Mouse (Mus musculus) heart, embryonic 15.5 days (tissue): ENCODE measurements around the gene C1qc. TPM values are rescaled to one million over a fixed set of nuclear protein-coding genes. Genes with fewer than 3 reads are reported as not detected.

Experiments
- ATAC-seq: fragments of 200-750 bp; cut with Nextera tagmentation; replicated peaks from 2 replicates; pipeline ENCODE4 v1.8.0; 2017; ENCODE audit warnings: low read depth, moderate TSS enrichment; ENCODE audit not compliant: insufficient number of reproducible peaks, insufficient read depth, low FRiP score
- H3K27ac ChIP-seq: fragments of 300-500 bp; sonication (generic); 2 replicates; pipeline ENCODE4 v1.5.1; 2015; ENCODE audit warnings: mild to moderate bottlenecking, inconsistent platforms
- H3K27me3 ChIP-seq: fragments of 300-500 bp; sonication (generic); 2 replicates; pipeline ENCODE4 v1.6.1; 2015; ENCODE audit warnings: inconsistent platforms
- H3K36me3 ChIP-seq: fragments of 300-500 bp; sonication (generic); 2 replicates; pipeline ENCODE4 v1.6.1; 2015; ENCODE audit warnings: mild to moderate bottlenecking, inconsistent platforms
- H3K4me1 ChIP-seq: fragments of 300-500 bp; sonication (generic); replicated peaks from 2 replicates; pipeline ENCODE4 v1.6.1; 2015; ENCODE audit warnings: inconsistent platforms
- H3K4me2 ChIP-seq: fragments of 300-500 bp; sonication (generic); 2 replicates; pipeline ENCODE4 v1.6.1; 2015; ENCODE audit warnings: inconsistent platforms, mild to moderate bottlenecking, moderate library complexity
- H3K4me3 ChIP-seq: fragments of 300-500 bp; sonication (generic); 2 replicates; pipeline ENCODE4 v1.5.1; 2015; ENCODE audit warnings: mild to moderate bottlenecking, inconsistent platforms
- H3K9ac ChIP-seq: fragments of 300-500 bp; sonication (generic); 2 replicates; pipeline ENCODE4 v1.6.1; 2015; ENCODE audit warnings: mild to moderate bottlenecking, inconsistent platforms
- H3K9me3 ChIP-seq: fragments of 300-500 bp; sonication (generic); replicated peaks from 2 replicates; pipeline ENCODE4 v1.6.1; 2016; ENCODE audit warnings: inconsistent platforms
- WGBS: fragments of 180-500 bp; shearing (Covaris S2); methylation state at CpG from one replicate; pipeline ENCODE4 v1.1.7; 2015; ENCODE audit warnings: mixed read lengths; 5-methylcytosine and 5-hydroxymethylcytosine counted together
- polyA plus RNA-seq: library from polyadenylated mRNA; unstranded; fragments of >200 nt; fragmentation: Nextera tagmentation; extraction: Ambion mirVana; gene quantifications from 2 replicates; pipeline ENCODE4 v1.2.1, GENCODE M21; 2015

The C1qc gene
- polyA plus RNA-seq, 1 experiment from 2014 or later: 23.8 TPM

DNA sequence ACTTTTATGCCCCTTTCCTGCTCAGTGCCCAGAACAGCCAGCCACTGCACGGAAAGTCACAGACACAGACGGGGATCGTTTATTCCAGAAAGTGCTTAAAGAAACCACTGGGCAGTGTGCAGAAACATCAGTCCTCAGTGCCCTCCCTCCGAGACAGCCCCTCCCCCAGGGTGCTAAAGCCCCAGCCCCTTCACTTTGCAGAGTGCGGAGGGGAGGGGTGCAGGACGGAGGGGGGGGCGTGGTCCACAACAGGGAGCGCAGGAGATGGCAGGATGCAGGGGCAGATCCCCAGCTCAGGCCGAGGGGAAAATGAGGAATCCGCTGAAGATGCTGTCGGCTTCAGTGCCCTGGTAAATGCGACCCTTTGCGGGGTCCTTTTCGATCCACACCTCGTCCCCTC, 3.0 kb upstream of the C1qc start:
- 3% methylated on average over 15 of the region's 15 CpGs for WGBS
- H3K4me1 ChIP-seq: no peaks in the 10 kb centered on the region

GRCm38 (mm10) chr4:136894821-136895220, 2.0 kb upstream of the C1qc start:
- no peak for ATAC-seq
- Histone ChIP-seq H3K9me3 (no peaks in the 10 kb centered on the region), H3K27ac (no peak overlapping the region), H3K4me2 (no peak overlapping the region), H3K36me3 (no peaks in the 10 kb centered on the region), H3K4me3 (no peak overlapping the region), H3K9ac (no peak overlapping the region), H3K4me1 (no peaks in the 10 kb centered on the region), H3K27me3 (peaks cover 96% of the 10 kb centered on the region)
- WGBS: 61% methylated on average over 4 of the region's 4 CpGs

More for the DNA sequence above, 3.0 kb upstream of the C1qc start:
- Histone ChIP-seq H3K9ac (no peak overlapping the region), H3K27me3 (peaks cover 92% of the 10 kb centered on the region), H3K4me3 (no peak overlapping the region), H3K27ac (no peak overlapping the region), H3K9me3 (no peaks in the 10 kb centered on the region), H3K4me2 (no peak overlapping the region), H3K36me3 (no peaks in the 10 kb centered on the region)
- ATAC-seq: no peak

DNA sequence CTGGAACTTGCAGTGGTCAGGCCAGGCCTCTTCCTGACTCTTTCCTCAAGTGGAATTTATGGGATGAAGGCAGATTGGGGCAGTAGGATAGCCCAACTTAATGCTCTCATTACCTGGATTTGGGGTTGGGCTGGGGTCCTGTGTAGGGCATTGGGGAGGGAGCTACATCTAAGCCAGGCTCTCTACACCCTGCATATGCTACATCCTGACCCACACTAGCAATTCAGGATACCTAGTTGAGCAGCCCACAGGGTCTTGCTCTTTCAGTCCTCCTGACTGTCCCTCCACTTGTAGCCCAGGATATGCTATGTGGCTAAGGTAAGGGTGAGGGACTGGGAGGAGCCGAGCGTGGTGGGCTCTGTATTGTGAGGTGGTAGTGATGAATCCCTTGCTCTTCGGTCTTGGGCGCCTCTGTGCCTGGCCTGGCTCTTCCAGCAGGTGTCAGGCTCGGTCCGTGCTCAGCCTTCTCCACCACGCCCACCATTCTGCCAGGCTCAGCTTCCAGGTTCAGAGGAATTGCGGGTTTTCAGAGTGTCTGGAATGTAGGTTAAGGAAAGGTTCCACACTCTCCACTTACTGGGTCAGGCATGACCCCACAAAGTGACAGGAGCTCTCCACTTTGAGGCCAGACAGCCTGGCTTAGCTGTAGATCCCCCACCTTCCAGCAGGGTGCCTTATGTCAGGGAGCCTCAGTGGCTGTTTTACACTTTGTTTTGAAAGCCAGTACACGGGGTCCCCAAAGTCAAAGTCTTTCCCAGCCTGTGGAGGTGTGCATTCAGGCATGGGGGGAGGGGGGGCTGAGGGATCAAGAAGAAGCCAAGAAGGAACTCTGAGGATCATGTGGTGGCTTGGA, 1.1 kb upstream of the C1qc start:
- Histone ChIP-seq H3K27ac (no peak overlapping the region), H3K4me1 (no peaks in the 10 kb centered on the region), H3K4me2 (no peak overlapping the region), H3K27me3 (peaks cover 97% of the 10 kb centered on the region), H3K36me3 (no peaks in the 10 kb centered on the region), H3K9me3 (no peaks in the 10 kb centered on the region), H3K4me3 (no peak overlapping the region), H3K9ac (no peak overlapping the region)
- 5% methylated on average over 9 of the region's 9 CpGs for WGBS
- no peak for ATAC-seq

- Histone ChIP-seq H3K27ac (no peak overlapping the region), H3K4me3 (no peak overlapping the region), H3K36me3 (no peaks in the 10 kb centered on the region), H3K27me3 (peaks cover 90% of the 10 kb centered on the region), H3K4me1 (no peaks in the 10 kb centered on the region), H3K9me3 (no peaks in the 10 kb centered on the region), H3K4me2 (no peak overlapping the region), H3K9ac (no peak overlapping the region)
- 46% methylated on average over 7 of the region's 7 CpGs for WGBS
- no peak for ATAC-seq
These were observed 494 bp downstream of the C1qc start for GRCm38 (mm10) chr4:136892371-136892770.

DNA sequence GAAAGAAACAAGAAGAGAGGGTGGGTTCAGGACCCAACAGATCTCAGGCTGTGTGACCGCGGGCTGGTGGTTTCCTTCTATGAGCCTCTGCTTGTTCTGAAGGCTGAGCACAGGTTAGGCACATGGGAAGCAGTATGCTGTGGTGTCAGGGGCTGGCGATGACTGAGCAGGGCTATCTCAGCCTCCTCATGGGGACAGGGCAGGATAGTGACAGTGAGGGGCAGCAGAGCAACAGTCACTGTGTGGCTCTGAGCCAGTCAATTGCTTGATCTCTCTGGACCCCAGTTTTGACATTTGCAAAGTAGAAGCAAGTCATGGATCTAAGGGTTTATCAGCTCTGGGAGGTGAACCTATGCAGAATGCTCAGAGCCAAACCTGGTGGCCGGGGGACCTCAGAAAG, 1.8 kb downstream of the C1qc start:
- Histone ChIP-seq H3K4me2 (no peak overlapping the region), H3K9me3 (no peaks in the 10 kb centered on the region), H3K27ac (no peak overlapping the region), H3K9ac (no peak overlapping the region), H3K4me1 (no peaks in the 10 kb centered on the region), H3K27me3 (peaks cover 80% of the 10 kb centered on the region), H3K36me3 (no peaks in the 10 kb centered on the region), H3K4me3 (no peak overlapping the region)
- ATAC-seq: no peak
- 79% methylated on average over 4 of the region's 4 CpGs for WGBS

GRCm38 (mm10) chr4:136889981-136890380, 2.9 kb downstream of the C1qc start:
- 78% methylated on average over 15 of the region's 15 CpGs for WGBS
- peaks cover 76% of the 10 kb centered on the region for H3K27me3 ChIP-seq
- ATAC-seq: no peak

DNA sequence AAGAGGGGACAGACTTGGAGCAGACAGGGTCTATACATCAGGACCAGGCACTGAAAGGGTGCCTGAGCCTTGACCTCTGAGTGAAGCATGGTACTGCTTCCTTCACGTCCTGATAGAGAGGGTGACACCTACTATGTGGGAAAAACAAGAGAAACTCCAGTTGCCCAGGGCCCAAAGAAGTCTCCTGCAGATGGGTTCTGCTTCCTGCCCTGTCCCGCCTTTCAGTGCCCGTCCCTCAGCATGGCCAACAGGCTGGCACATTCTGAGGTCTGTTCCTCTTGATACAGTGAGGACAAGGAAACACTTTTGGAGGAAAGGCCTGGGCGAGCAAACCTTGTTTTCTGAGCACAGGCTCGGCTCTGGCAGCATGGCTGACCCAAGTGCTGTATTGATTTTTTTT, 5.2 kb downstream of the C1qc start:
- Histone ChIP-seq H3K27ac (no peak overlapping the region), H3K4me3 (no peak overlapping the region), H3K9me3 (no peaks in the 10 kb centered on the region), H3K4me1 (no peaks in the 10 kb centered on the region), H3K27me3 (peaks cover 58% of the 10 kb centered on the region), H3K36me3 (no peaks in the 10 kb centered on the region), H3K9ac (no peak overlapping the region), H3K4me2 (no peak overlapping the region)
- no peak for ATAC-seq
- 62% methylated on average over 5 of the region's 5 CpGs for WGBS

More at GRCm38 (mm10) chr4:136889981-136890380, 2.9 kb downstream of the C1qc start:
- H3K4me3 ChIP-seq: no peak overlapping the region
- H3K36me3 ChIP-seq: no peaks in the 10 kb centered on the region
- H3K27ac ChIP-seq: no peak overlapping the region
- H3K9me3 ChIP-seq: no peaks in the 10 kb centered on the region
- H3K4me1 ChIP-seq: no peaks in the 10 kb centered on the region
- H3K9ac ChIP-seq: no peak overlapping the region
- no peak overlapping the region for H3K4me2 ChIP-seq

GRCm38 (mm10) chr4:136886101-136886500, 6.8 kb downstream of the C1qc start, which contains the start of gene C1qb:
C1qb (minus strand) TSS chr4:136886187.
- no peak within 1 kb of the TSS for H3K27ac ChIP-seq
- H3K4me2 ChIP-seq: no peak within 1 kb of the TSS
- H3K27me3 ChIP-seq: peaks cover 42% of the 10 kb centered on the region
- H3K36me3 ChIP-seq: no peaks in the 10 kb centered on the region
- no peaks in the 10 kb centered on the region for H3K4me1 ChIP-seq
- WGBS: 58% methylated on average over 7 of the region's 7 CpGs
- no peak within 1 kb of the TSS for H3K4me3 ChIP-seq
- no peak within 1 kb of the TSS for H3K9ac ChIP-seq
- no peak for ATAC-seq
- H3K9me3 ChIP-seq: no peaks in the 10 kb centered on the region

DNA sequence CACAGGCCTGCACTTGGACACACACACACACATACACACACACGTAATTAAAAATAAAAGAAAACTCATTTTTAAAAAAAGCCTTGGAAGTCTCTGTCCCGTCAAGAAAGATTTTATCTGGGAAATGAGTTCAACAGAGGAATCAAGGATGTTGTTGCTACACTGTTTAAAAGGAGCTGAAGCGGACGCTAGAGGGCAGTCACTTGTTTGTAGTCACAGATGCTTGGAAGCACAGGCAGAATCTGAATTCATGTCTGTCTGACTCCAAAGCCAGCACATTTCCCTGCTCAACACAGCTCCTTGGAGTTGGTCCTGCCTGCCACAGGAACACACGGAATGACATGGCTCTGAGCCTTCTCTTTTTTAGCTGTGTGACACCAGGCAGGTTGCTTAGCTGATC, 14.3 kb downstream of the C1qc start:
- Histone ChIP-seq H3K9ac (no peak overlapping the region), H3K4me2 (no peak overlapping the region), H3K36me3 (no peaks in the 10 kb centered on the region), H3K4me1 (no peaks in the 10 kb centered on the region), H3K9me3 (no peaks in the 10 kb centered on the region), H3K27ac (no peak overlapping the region), H3K27me3 (peaks cover 17% of the 10 kb centered on the region), H3K4me3 (no peak overlapping the region)
- no peak for ATAC-seq
- WGBS: 18% methylated on average over 5 of the region's 5 CpGs

- Histone ChIP-seq H3K4me3 (no peak overlapping the region), H3K4me1 (no peaks in the 10 kb centered on the region), H3K9ac (no peak overlapping the region), H3K4me2 (no peak overlapping the region), H3K27ac (no peak overlapping the region), H3K36me3 (no peaks in the 10 kb centered on the region), H3K9me3 (no peaks in the 10 kb centered on the region), H3K27me3 (peaks cover 17% of the 10 kb centered on the region)
- no peak for ATAC-seq
- 34% methylated on average over 8 of the region's 8 CpGs for WGBS
These were observed 14.7 kb downstream of the C1qc start for GRCm38 (mm10) chr4:136878171-136878570.

GRCm38 (mm10) chr4:136876971-136877370, 15.9 kb downstream of the C1qc start:
- no peaks in the 10 kb centered on the region for H3K4me1 ChIP-seq
- H3K36me3 ChIP-seq: no peaks in the 10 kb centered on the region
- H3K4me3 ChIP-seq: no peak overlapping the region
- no peak for ATAC-seq
- H3K9ac ChIP-seq: no peak overlapping the region
- H3K4me2 ChIP-seq: no peak overlapping the region
- 16% methylated on average over 7 of the region's 7 CpGs for WGBS
- no peaks in the 10 kb centered on the region for H3K9me3 ChIP-seq
- H3K27me3 ChIP-seq: peaks cover 17% of the 10 kb centered on the region
- no peak overlapping the region for H3K27ac ChIP-seq

GRCm38 (mm10) chr4:136875012-136875411, 17.9 kb downstream of the C1qc start:
- Histone ChIP-seq H3K4me1 (no peaks in the 10 kb centered on the region), H3K9ac (no peak overlapping the region), H3K4me3 (no peak overlapping the region), H3K36me3 (no peaks in the 10 kb centered on the region), H3K4me2 (no peak overlapping the region), H3K27me3 (peaks cover 14% of the 10 kb centered on the region), H3K27ac (no peak overlapping the region), H3K9me3 (no peaks in the 10 kb centered on the region)
- ATAC-seq: no peak
- WGBS: 87% methylated on average over 14 of the region's 14 CpGs
